Comparison of ENCODE assay signal across 8 mouse cellular contexts in the genomic region with DNA sequence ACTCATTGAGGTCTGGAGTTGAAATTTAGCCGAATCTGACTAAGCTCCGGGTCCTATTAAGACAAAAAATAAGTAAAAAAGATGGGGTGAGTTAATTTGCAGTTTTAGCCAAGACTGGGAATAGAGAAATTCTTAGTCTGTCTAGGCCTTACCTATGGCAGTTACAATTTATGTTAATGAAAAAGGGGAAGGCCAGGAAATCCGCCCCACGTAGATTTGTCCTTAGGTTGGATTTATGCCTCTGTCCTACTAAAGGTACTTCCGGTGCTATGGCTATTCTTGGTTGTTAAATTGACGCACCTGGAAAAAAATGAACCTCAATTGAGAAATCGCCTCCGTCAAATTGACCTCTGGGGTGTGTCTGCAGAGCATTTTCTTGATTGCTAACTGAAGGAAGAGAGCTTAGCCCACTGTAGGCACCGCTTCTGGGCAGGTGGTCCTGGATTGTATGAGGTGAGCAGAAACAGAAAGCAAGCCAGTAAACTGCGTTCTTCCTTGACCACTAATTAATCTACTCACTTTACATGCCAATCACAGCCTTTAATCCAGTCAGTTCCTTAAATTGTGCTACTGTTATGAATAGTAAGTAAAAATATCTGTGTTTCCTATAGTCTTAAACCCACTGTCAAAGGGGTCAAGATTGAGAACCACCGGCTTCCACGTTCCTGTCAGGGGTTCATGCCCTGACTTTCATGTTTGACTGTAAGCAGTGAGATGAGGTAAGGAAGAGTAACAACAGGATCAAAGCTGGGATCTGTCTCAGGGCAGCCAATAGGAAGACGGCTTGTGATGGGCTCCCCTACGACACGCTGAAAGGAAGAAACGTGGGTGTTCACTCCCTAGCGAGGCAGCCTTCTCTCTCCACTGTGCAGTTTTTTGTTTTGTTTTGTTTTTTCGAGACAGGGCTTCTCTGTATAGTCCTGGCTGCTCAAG. TPM values are rescaled to one million over a fixed set of nuclear protein-coding genes. Genes with fewer than 3 reads are reported as not detected.
A peak's percentile ranks its signal among the peaks of the same experiment; 100 is the strongest.
DNase-seq lines count a peak whose midpoint lies in the region; ATAC-seq and TF ChIP-seq lines count a peak whose summit lies in the region.

No protein-coding gene starts in this region.

- H3K4me2 ChIP-seq in hindbrain, postnatal 0 days (ENCODE audit: low read depth, low read length) = peak overlapping the region; percentile 74

- ATAC-seq in hindbrain, postnatal 0 days = no peak

- peak overlapping the region; percentile 76 for H3K4me3 ChIP-seq in kidney, adult 2 months (ENCODE audit: insufficient read depth, low read depth, low read length)
- peak overlapping the region; percentile 81 for H3K4me3 ChIP-seq in bone marrow macrophage, adult 2 months (ENCODE audit: insufficient read depth, low read length)
- peak overlapping the region; percentile 52 for H3K4me3 ChIP-seq in hindbrain, postnatal 0 days (ENCODE audit: low read length)

- DNase-seq in kidney, adult 2 months = no peak
- DNase-seq in kidney, adult 8-10 months = no peak
- DNase-seq in hindbrain, postnatal 0 days (ENCODE audit: low spot score) = no peak
- peak; percentile 83 for DNase-seq in naive thymus-derived CD4-positive, alpha-beta T cell, adult 2 months (ENCODE audit: low read depth)
- DNase-seq in cerebellum, adult 18-20 months = no peak
- no peak for DNase-seq in layer of hippocampus, adult 9-11 months
- DNase-seq in adrenal gland, postnatal 25 days = no peak

- H3K36me3 ChIP-seq in kidney, adult 2 months (ENCODE audit: control insufficient read depth, insufficient read depth, low read length) = no peaks in the 10 kb centered on the region
- H3K36me3 ChIP-seq in hindbrain, postnatal 0 days (ENCODE audit: insufficient read depth, low read length) = no peaks in the 10 kb centered on the region

- no peak for TF ChIP-seq CTCF in kidney, adult 2 months (conservative IDR thresholded peaks at IDR 0.05; ENCODE audit: insufficient read depth, insufficient read length, low read depth, low read length)
- TF ChIP-seq CTCF in bone marrow macrophage, adult 2 months (IDR thresholded peaks at IDR 0.05; ENCODE audit: low read depth, low read length) = no peak
- TF ChIP-seq CTCF in hindbrain, postnatal 0 days (IDR thresholded peaks at IDR 0.05; ENCODE audit: low read depth) = no peak

- peaks cover 7% of the 10 kb centered on the region; the same call in 1 of the 2 replicates for H3K4me1 ChIP-seq in kidney, adult 2 months (ENCODE audit: control insufficient read depth, insufficient read depth, low read length)
- peaks cover 14% of the 10 kb centered on the region for H3K4me1 ChIP-seq in bone marrow macrophage, adult 2 months (ENCODE audit: control insufficient read depth, insufficient read depth, low read length)
- no peaks in the 10 kb centered on the region for H3K4me1 ChIP-seq in hindbrain, postnatal 0 days (ENCODE audit: insufficient read depth, low read length)

- H3K9me3 ChIP-seq in hindbrain, postnatal 0 days (ENCODE audit: low read length) = no peaks in the 10 kb centered on the region

- WGBS in kidney, adult 2 months = 48% methylated on average over 18 of the region's 18 CpGs
- 73% methylated on average over 18 of the region's 18 CpGs for WGBS in hindbrain, postnatal 0 days

- no peak for TF ChIP-seq POLR2A in kidney, adult 2 months (IDR thresholded peaks at IDR 0.05; ENCODE audit: low read depth, low read length)
- TF ChIP-seq POLR2A in bone marrow macrophage, adult 2 months (IDR thresholded peaks at IDR 0.05; ENCODE audit: borderline replicate concordance, low read depth, low read length) = no peak

- no peak overlapping the region for H3K9ac ChIP-seq in hindbrain, postnatal 0 days (replicated peaks; ENCODE audit: low read length)

- peak overlapping the region; percentile 56; the same call in 1 of the 2 replicates for H3K27ac ChIP-seq in kidney, adult 2 months (ENCODE audit: insufficient read depth, low read depth, low read length)
- no peak overlapping the region for H3K27ac ChIP-seq in bone marrow macrophage, adult 2 months (ENCODE audit: insufficient read depth, low read depth, low read length)
- no peak overlapping the region for H3K27ac ChIP-seq in hindbrain, postnatal 0 days

- H3K27me3 ChIP-seq in kidney, adult 2 months (replicated peaks; ENCODE audit: control insufficient read depth, insufficient read depth, low read length) = no peaks in the 10 kb centered on the region
- H3K27me3 ChIP-seq in hindbrain, postnatal 0 days (ENCODE audit: insufficient read depth, low read length) = no peaks in the 10 kb centered on the region

RNA-seq across cellular contexts. Expression of gene Parp4, which starts 0.8 kb away (rescaled TPM):
- 6.1 and 9.2 TPM in 2 replicates for polyA plus RNA-seq in kidney, adult 2 months (2012; rRNA removed)
- 38.3 and 43.7 TPM in 2 replicates for polyA plus RNA-seq in bone marrow macrophage, adult 2 months (2012; ENCODE audit: insufficient read depth, insufficient read length, missing spikeins)
- 0.78 and 1.5 TPM in 2 replicates for total RNA-seq in hindbrain, postnatal 0 days (2014; rRNA removed)
- polyA plus RNA-seq in hindbrain, postnatal 0 days (2015; fragmentation: Nextera tagmentation; extraction: Ambion mirVana) = 1.6 and 1.8 TPM in 2 replicates
- total RNA-seq in adrenal gland, postnatal 25 days (2021) = 31.9 and 39.1 TPM in 2 replicates

RNA-seq across cellular contexts. Expression of gene Cenpj, which starts 1.0 kb away (rescaled TPM):
- polyA plus RNA-seq in kidney, adult 2 months (2012; rRNA removed) = 1.2 and 1.5 TPM in 2 replicates
- polyA plus RNA-seq in bone marrow macrophage, adult 2 months (2012; ENCODE audit: insufficient read depth, insufficient read length, missing spikeins) = 9.6 and 17.0 TPM in 2 replicates
- total RNA-seq in hindbrain, postnatal 0 days (2014; rRNA removed) = 1.1 and 8.0 TPM in 2 replicates
- polyA plus RNA-seq in hindbrain, postnatal 0 days (2015; fragmentation: Nextera tagmentation; extraction: Ambion mirVana) = 3.4 and 3.8 TPM in 2 replicates
- total RNA-seq in adrenal gland, postnatal 25 days (2021) = 13.5 and 13.7 TPM in 2 replicates
